Mouse (Mus musculus): ENCODE data around the gene Cd63. TPM values are rescaled to one million over a fixed set of nuclear protein-coding genes. Genes with fewer than 3 reads are reported as not detected.

Gene Cd63
- polyA plus RNA-seq, 1 experiment from 2014 or later = 216 TPM

DNA sequence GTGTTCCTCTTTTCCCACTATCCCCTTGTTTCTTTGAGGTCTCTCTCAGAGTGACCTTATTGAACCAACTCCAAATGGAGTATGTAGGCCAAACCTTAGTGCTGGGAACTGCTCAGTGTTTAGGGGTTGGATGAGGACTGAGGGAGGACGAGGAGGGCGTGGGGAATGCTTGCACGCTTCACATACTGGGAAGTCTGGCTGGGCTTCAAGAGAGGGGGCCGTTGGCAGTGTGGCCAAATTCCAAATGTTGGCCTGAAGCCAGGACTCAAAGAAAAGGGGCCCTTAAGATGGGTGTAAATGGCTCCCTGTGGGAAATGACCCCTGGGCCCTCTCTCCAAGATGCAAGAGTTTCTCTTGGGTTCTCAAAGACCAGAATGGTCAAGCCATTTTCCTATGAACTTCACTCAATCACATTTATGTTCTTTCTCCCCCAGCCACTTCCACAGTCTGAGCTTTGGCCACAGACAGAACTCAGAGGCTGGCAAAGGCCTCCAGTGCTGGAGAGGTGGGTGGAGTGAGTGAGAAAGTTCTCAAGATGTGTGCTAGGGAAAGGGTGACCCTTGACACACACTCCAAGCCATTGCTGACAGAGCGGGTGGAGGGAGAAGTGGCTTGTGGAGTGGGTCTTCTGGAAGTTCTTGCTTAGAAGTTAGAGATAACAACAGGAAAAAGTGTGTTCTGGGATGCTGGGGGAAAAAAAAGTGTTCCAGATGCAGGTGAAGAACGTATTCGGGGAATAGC, 29.0 kb downstream of the Cd63 start:
- 72% methylated on average over 7 of the region's 7 CpGs for WGBS
- no peaks in the 10 kb centered on the region for H3K9me3 ChIP-seq (ENCODE audit: control insufficient read depth, low read length)
- no peak overlapping the region for H3K9ac ChIP-seq (ENCODE audit: low read depth, low read length)
- ATAC-seq (ENCODE audit: low FRiP score) (no peak), DNase-seq (ENCODE audit: low spot score) (no peak)
- H3K4me3 ChIP-seq (ENCODE audit: low read depth, low read length) = no peak overlapping the region
- H3K36me3 ChIP-seq (ENCODE audit: control insufficient read depth, insufficient read depth, low read length) = no peaks in the 10 kb centered on the region
- H3K4me1 ChIP-seq (replicated peaks; ENCODE audit: control insufficient read depth, insufficient read depth, low read length) = no peaks in the 10 kb centered on the region
- H3K27me3 ChIP-seq (ENCODE audit: control insufficient read depth, insufficient read depth, low read length) = peaks cover 25% of the 10 kb centered on the region; the same call in 1 of the 2 replicates
- H3K27ac ChIP-seq (ENCODE audit: low read depth, low read length) = no peak overlapping the region
- no peak overlapping the region for H3K4me2 ChIP-seq (replicated peaks; ENCODE audit: low read depth, low read length)

DNA sequence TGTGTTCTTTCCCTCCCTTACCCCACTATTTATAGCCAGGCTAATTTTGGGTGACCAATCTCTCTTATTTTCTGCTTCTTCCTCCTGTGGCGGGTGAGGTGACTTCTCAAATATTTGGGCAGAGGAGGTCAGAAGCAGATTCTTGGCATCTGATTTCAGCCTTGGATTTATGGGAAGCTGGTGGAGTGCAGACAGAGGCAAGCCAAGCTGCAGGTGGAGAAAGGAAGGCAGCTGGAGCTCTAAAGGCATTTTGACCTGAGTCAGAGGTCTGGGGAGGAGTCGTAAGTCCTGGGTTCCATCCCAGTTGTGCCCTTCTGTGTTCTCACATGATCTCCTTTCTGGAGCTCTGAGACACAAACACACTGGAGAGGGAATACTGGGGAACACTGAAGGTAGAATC, 30.7 kb downstream of the Cd63 start:
- DNase-seq (ENCODE audit: low spot score) = no peak

DNA sequence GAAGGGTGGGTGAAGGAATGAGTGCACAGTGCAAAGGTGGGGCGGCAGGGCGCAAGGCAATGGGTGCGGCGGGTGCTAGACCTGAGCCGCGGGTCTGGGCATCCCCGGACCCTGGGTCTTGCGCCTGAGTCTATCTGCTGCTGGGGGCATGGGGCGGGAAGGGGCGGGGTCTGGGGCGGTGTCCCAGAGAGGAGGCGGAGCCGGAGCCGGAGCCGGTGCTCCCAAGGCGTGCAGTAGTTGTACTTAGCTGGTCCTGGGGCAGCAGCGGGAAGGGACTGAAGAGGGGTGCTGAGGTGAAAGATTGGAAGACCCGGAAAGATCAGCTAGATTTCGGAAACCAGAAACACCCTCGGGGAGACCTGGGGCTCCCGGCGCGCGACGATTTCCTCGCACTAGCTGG, 32.8 kb downstream of the Cd63 start, which contains the start of gene Itga7:
TSS of gene Itga7 (plus strand) at position 245 of the 400 bp plus-strand sequence.
- peak within 1 kb of the TSS; percentile 45 for H3K9ac ChIP-seq (ENCODE audit: low read depth, low read length)
- under 1% methylated on average over 26 of the region's 26 CpGs for WGBS
- H3K4me2 ChIP-seq (replicated peaks; ENCODE audit: low read depth, low read length) = peak within 1 kb of the TSS; percentile 80
- H3K27me3 ChIP-seq (ENCODE audit: control insufficient read depth, insufficient read depth, low read length) = peaks cover 31% of the 10 kb centered on the region; the same call in 1 of the 2 replicates
- H3K4me3 ChIP-seq (ENCODE audit: low read depth, low read length) = peak within 1 kb of the TSS; percentile 39
- ATAC-seq (ENCODE audit: low FRiP score) (peak; percentile 89), DNase-seq (ENCODE audit: low spot score) (peak; percentile 67)
- H3K36me3 ChIP-seq (ENCODE audit: control insufficient read depth, insufficient read depth, low read length) = no peaks in the 10 kb centered on the region
- no peaks in the 10 kb centered on the region for H3K4me1 ChIP-seq (replicated peaks; ENCODE audit: control insufficient read depth, insufficient read depth, low read length)
- no peaks in the 10 kb centered on the region for H3K9me3 ChIP-seq (ENCODE audit: control insufficient read depth, low read length)
- H3K27ac ChIP-seq (ENCODE audit: low read depth, low read length) = no peak within 1 kb of the TSS

More for the DNA sequence above, 30.7 kb downstream of the Cd63 start:
- Histone ChIP-seq H3K36me3 (ENCODE audit: control insufficient read depth, insufficient read depth, low read length) (no peaks in the 10 kb centered on the region), H3K27ac (ENCODE audit: low read depth, low read length) (no peak overlapping the region), H3K4me2 (replicated peaks; ENCODE audit: low read depth, low read length) (no peak overlapping the region), H3K27me3 (ENCODE audit: control insufficient read depth, insufficient read depth, low read length) (peaks cover 31% of the 10 kb centered on the region; the same call in 1 of the 2 replicates), H3K9ac (ENCODE audit: low read depth, low read length) (no peak overlapping the region), H3K4me3 (ENCODE audit: low read depth, low read length) (no peak overlapping the region), H3K4me1 (replicated peaks; ENCODE audit: control insufficient read depth, insufficient read depth, low read length) (no peaks in the 10 kb centered on the region), H3K9me3 (ENCODE audit: control insufficient read depth, low read length) (no peaks in the 10 kb centered on the region)
- WGBS = 75% methylated on average over 2 of the region's 2 CpGs
- ATAC-seq (ENCODE audit: low FRiP score) = no peak

DNA sequence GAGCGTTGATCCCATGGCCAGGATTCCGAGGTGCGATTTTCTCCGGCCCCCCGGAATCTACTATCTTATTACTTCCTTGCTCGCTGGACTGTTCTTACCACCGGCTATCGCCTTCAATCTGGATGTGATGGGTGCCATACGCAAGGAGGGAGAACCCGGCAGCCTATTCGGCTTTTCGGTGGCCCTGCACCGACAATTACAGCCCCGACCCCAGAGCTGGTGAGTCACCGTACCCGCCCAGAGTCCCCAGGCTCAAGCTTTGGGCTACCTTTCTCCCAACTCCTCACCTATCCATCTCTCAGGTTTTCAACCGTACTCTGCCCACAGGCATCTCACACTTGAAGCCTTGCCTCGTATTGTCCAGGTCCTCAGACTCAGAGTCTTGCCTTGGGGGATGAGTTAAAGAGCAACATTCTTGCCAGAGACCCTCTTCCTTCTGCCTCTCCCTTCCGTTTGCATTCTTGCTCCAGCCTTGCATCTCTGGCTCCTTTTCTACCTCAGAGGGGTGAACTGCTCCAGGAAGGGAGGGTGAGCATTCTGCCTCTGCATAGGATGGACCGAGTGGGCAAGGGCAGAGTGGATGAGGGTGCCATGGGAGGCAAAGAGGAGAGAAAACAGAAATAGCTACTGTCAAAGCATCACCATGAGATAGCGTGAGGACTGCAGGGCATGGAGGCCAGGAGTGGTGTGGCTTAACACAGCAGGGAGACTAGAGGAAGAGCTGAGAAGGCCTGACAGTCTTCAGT, 33.4 kb downstream of the Cd63 start:
- peaks cover 31% of the 10 kb centered on the region; the same call in 1 of the 2 replicates for H3K27me3 ChIP-seq (ENCODE audit: control insufficient read depth, insufficient read depth, low read length)
- peak overlapping the region; percentile 45 for H3K9ac ChIP-seq (ENCODE audit: low read depth, low read length)
- peak overlapping the region; percentile 39 for H3K4me3 ChIP-seq (ENCODE audit: low read depth, low read length)
- 4% methylated on average over 21 of the region's 21 CpGs for WGBS
- H3K27ac ChIP-seq (ENCODE audit: low read depth, low read length) = no peak overlapping the region
- DNase-seq (ENCODE audit: low spot score) (peak; percentile 45), ATAC-seq (ENCODE audit: low FRiP score) (peak; percentile 49)
- H3K4me1 ChIP-seq (replicated peaks; ENCODE audit: control insufficient read depth, insufficient read depth, low read length) = no peaks in the 10 kb centered on the region
- H3K9me3 ChIP-seq (ENCODE audit: control insufficient read depth, low read length) = no peaks in the 10 kb centered on the region
- H3K4me2 ChIP-seq (replicated peaks; ENCODE audit: low read depth, low read length) = peak overlapping the region; percentile 80
- H3K36me3 ChIP-seq (ENCODE audit: control insufficient read depth, insufficient read depth, low read length) = no peaks in the 10 kb centered on the region

DNA sequence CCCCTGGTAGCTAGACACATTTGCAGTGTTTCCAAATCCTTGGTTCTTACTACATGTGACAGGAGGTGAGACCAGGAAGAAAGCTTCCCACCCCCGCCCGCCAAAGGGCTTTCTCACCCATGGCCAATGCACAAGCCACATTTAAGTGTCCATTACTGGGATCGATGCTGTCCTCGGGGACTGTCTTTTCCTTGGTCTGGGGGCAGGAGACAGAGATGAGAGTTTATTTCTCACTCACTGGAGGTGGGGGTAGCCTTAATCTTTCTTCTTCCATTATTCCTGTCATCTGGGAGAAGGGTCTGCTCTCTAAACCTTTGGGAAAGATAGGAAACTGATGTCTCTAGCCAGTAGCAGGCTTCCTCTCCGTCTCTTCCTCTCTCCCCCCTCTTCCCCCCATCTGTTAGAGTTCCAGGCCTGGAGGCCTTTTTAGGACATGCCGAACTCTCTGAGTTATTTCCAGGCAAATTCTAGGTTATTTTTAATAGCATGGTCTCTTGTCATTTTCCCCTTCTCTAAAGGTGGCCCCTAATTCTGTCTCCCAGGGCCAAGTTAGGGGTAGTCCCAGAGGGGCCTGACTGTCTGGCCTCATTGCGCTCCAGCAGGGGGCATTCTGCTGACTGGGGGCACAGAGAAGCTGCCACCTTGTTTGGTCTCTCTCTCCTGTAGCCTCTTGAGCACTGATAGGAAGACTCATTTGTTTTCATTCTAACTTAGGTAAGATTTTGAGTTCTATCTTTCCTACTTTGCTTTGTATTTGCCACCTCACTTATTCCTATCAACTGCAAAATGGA, 34.4 kb downstream of the Cd63 start:
- ATAC-seq (ENCODE audit: low FRiP score) = no peak
- H3K4me1 ChIP-seq (replicated peaks; ENCODE audit: control insufficient read depth, insufficient read depth, low read length) = no peaks in the 10 kb centered on the region
- no peaks in the 10 kb centered on the region for H3K36me3 ChIP-seq (ENCODE audit: control insufficient read depth, insufficient read depth, low read length)
- WGBS = 64% methylated on average over 7 of the region's 7 CpGs
- no peak for DNase-seq (ENCODE audit: low spot score)
- H3K27ac ChIP-seq (ENCODE audit: low read depth, low read length) = no peak overlapping the region
- no peak overlapping the region for H3K9ac ChIP-seq (ENCODE audit: low read depth, low read length)
- no peak overlapping the region for H3K4me2 ChIP-seq (replicated peaks; ENCODE audit: low read depth, low read length)
- peaks cover 28% of the 10 kb centered on the region; the same call in 1 of the 2 replicates for H3K27me3 ChIP-seq (ENCODE audit: control insufficient read depth, insufficient read depth, low read length)
- no peak overlapping the region for H3K4me3 ChIP-seq (ENCODE audit: low read depth, low read length)
- no peaks in the 10 kb centered on the region for H3K9me3 ChIP-seq (ENCODE audit: control insufficient read depth, low read length)

DNA sequence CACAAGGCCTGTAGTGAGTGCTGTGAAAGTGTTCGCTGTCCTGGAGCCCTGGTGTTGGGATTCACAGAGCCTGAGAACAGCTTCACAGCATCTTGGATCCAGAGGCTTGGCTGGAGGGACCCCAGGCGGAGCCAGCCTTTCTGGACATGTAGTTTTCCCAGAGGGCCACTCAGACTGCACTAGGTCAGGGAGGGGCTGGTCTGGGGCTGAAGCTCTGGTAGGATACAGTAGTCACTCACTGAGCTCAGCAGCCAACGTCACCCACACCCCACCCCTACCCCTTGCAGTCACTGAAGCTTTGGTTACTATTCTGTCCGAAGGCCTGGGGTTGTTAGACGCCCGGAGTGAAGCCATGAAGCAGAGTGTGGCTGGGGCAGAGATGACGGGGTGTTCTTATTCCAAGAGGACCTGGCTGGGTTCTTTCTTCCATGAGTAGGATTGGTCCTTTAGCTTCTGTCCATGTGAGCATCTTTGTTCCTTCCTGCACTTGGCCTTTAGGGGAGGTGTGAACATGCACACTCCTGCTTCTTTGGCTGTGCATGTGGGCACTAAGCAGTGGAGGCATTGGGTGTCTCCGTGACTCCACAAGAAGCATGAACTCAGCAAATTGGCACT, 35.1 kb downstream of the Cd63 start:
- Histone ChIP-seq H3K27ac (ENCODE audit: low read depth, low read length) (no peak overlapping the region), H3K36me3 (ENCODE audit: control insufficient read depth, insufficient read depth, low read length) (no peaks in the 10 kb centered on the region), H3K9ac (ENCODE audit: low read depth, low read length) (no peak overlapping the region), H3K9me3 (ENCODE audit: control insufficient read depth, low read length) (no peaks in the 10 kb centered on the region), H3K4me1 (replicated peaks; ENCODE audit: control insufficient read depth, insufficient read depth, low read length) (no peaks in the 10 kb centered on the region), H3K27me3 (ENCODE audit: control insufficient read depth, insufficient read depth, low read length) (peaks cover 28% of the 10 kb centered on the region; the same call in 1 of the 2 replicates), H3K4me3 (ENCODE audit: low read depth, low read length) (no peak overlapping the region), H3K4me2 (replicated peaks; ENCODE audit: low read depth, low read length) (no peak overlapping the region)
- ATAC-seq (ENCODE audit: low FRiP score) (no peak), DNase-seq (ENCODE audit: low spot score) (no peak)
- 71% methylated on average over 8 of the region's 8 CpGs for WGBS

DNA sequence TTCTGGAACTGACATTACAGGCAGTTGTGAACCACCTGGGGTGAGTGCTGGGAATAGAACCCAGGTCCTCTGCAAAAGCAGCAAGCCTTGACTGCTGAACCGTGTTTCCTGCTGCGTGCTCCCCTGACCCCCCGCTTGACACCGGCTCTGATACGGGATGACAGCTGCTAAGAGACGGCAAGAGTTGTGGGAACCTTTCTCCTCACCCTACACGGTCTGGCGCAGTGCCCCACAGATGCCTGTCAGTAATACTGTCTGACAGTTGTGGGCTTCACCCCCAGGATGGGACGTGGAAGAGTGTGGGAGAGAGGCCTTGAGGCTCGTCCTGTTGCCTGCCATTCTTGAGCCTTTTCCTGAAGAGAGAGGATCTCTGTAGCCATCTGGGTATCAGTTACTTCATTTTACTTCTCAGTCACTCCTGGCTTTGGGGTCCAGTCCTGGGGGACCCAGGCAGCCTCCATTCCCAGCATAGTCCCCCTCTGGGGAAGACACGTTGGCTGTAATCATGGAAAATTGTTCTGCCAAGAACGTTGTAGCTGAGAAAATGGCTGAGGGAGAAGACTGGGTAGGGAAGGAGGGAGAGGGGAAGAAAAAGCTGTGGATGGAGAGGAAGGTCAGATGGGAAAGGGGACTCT, 37.1 kb downstream of the Cd63 start:
- Histone ChIP-seq H3K9ac (ENCODE audit: low read depth, low read length) (no peak overlapping the region), H3K27me3 (ENCODE audit: control insufficient read depth, insufficient read depth, low read length) (peaks cover 22% of the 10 kb centered on the region; the same call in 1 of the 2 replicates), H3K4me2 (replicated peaks; ENCODE audit: low read depth, low read length) (no peak overlapping the region), H3K27ac (ENCODE audit: low read depth, low read length) (no peak overlapping the region), H3K9me3 (ENCODE audit: control insufficient read depth, low read length) (no peaks in the 10 kb centered on the region), H3K36me3 (ENCODE audit: control insufficient read depth, insufficient read depth, low read length) (no peaks in the 10 kb centered on the region), H3K4me3 (ENCODE audit: low read depth, low read length) (no peak overlapping the region), H3K4me1 (replicated peaks; ENCODE audit: control insufficient read depth, insufficient read depth, low read length) (no peaks in the 10 kb centered on the region)
- no peak for DNase-seq (ENCODE audit: low spot score)
- WGBS = 68% methylated on average over 12 of the region's 12 CpGs
- ATAC-seq (ENCODE audit: low FRiP score) = no peak

DNA sequence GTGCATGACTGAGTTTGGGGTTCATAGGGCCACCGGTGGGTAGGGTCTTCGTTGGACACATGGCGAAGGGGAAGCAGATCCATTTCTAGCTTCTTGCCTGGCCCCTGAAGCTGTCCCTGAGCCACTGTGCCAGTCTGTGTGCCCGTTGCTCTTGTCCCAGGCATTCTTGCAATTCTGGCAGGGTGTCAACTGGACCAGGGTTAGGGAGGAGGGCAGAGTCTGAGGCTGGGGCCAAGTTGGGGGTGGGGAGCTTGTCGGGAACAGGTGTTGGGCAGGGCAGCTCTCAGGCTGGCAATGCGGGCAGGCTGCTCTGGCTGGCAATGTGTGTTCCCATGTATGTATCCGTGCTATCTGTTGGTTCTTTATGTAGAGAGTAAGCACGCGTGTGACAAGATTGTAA, 37.7 kb downstream of the Cd63 start:
- Histone ChIP-seq H3K9me3 (ENCODE audit: control insufficient read depth, low read length) (no peaks in the 10 kb centered on the region), H3K4me3 (ENCODE audit: low read depth, low read length) (no peak overlapping the region), H3K36me3 (ENCODE audit: control insufficient read depth, insufficient read depth, low read length) (no peaks in the 10 kb centered on the region), H3K27me3 (ENCODE audit: control insufficient read depth, insufficient read depth, low read length) (peaks cover 17% of the 10 kb centered on the region; the same call in 1 of the 2 replicates), H3K9ac (ENCODE audit: low read depth, low read length) (no peak overlapping the region), H3K27ac (ENCODE audit: low read depth, low read length) (no peak overlapping the region), H3K4me2 (replicated peaks; ENCODE audit: low read depth, low read length) (no peak overlapping the region), H3K4me1 (replicated peaks; ENCODE audit: control insufficient read depth, insufficient read depth, low read length) (no peaks in the 10 kb centered on the region)
- DNase-seq (ENCODE audit: low spot score) (no peak), ATAC-seq (ENCODE audit: low FRiP score) (no peak)
- WGBS = 80% methylated on average over 9 of the region's 9 CpGs
